In the genomic region with DNA sequence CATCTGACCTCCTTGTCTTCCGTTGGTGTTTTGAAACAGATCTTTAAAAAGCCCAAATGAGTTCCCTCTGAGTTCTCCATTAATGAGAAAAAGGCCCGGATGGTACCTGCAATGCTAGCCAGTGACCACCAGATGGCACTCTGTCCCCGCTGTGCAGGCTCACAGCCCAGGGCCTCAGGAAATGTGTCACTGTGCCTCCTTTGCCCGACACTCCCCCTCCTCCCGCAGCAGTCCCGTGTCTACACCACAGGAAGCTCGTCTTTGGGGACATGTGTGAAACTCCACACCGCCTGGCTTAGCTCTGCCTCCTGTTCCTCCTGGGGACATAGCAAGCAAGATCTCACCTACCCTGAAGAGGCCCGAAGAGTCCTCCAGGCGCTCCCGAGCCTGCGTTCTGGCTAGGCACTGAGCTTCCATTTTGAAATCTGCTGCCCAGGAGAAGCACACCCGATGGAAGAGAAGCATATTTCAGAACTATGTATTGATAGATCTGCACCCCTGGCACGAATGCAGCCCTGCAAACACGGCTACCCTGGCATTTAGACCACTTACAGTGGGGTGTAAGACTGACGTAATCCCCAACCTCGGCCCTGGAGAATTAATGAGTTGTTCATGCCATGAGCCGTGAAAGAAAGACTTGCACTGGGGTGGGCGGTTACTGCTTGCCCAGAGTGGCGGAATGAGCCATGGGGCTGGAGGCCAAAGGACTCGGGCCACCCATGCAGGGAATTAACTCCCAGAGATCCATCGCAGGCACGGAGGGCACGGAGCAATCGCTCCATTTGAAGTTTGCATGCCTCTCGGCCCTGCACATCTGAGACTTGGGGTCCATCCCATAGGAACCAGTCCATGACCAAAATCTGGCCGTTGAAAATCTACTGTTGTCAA, we compare ENCODE assay signal across 8 mouse cellular contexts. TPM values are rescaled to one million over a fixed set of nuclear protein-coding genes. Genes with fewer than 3 reads are reported as not detected.
A peak's percentile ranks its signal among the peaks of the same experiment; 100 is the strongest.
DNase-seq lines count a peak whose midpoint lies in the region; ATAC-seq and TF ChIP-seq lines count a peak whose summit lies in the region.

No protein-coding gene starts in this region.

- TF ChIP-seq POLR2A in limb, embryonic 14.5 days (IDR thresholded peaks at IDR 0.05; ENCODE audit: borderline replicate concordance, extremely low read depth, insufficient read depth, insufficient read length), result no peak

- peak; percentile 96 for ATAC-seq in embryonic facial prominence, embryonic 14.5 days (ENCODE audit: low read depth)
- ATAC-seq in limb, embryonic 14.5 days (ENCODE audit: low FRiP score, low read depth), result peak; percentile 89
- peak; percentile 91 for ATAC-seq in midbrain, postnatal 0 days (ENCODE audit: low FRiP score)

- TF ChIP-seq CTCF in midbrain, postnatal 0 days (IDR thresholded peaks at IDR 0.05), result peak; percentile 100

- H3K27ac ChIP-seq in embryonic facial prominence, embryonic 14.5 days (replicated peaks; ENCODE audit: low read depth, low read length), result peak overlapping the region; percentile 79
- H3K27ac ChIP-seq in limb, embryonic 14.5 days (replicated peaks; ENCODE audit: low read depth, low read length), result peak overlapping the region; percentile 87
- peak overlapping the region; percentile 82 for H3K27ac ChIP-seq in midbrain, postnatal 0 days (ENCODE audit: low read depth, low read length)

- WGBS in embryonic facial prominence, embryonic 14.5 days, result 19% methylated on average over 26 of the region's 27 CpGs
- 19% methylated on average over 27 of the region's 27 CpGs for WGBS in limb, embryonic 14.5 days
- WGBS in midbrain, postnatal 0 days, result 2% methylated on average over 27 of the region's 27 CpGs

- H3K9me3 ChIP-seq in embryonic facial prominence, embryonic 14.5 days (ENCODE audit: control insufficient read depth, low read length), result no peaks in the 10 kb centered on the region
- no peaks in the 10 kb centered on the region for H3K9me3 ChIP-seq in limb, embryonic 14.5 days (ENCODE audit: control insufficient read depth, low read length)
- no peaks in the 10 kb centered on the region for H3K9me3 ChIP-seq in midbrain, postnatal 0 days (ENCODE audit: low read length)

- DNase-seq in 3134 (ENCODE audit: extremely low read depth, insufficient read length, low spot score), result peak; percentile 77
- DNase-seq in adrenal gland, postnatal 4 days (ENCODE audit: low spot score in 2 of 2), result peak; percentile 70 to 89
- peak; percentile 94 for DNase-seq in embryonic facial prominence, embryonic 14.5 days (ENCODE audit: low spot score)
- peak; percentile 95 for DNase-seq in heart, adult 8-10 months (ENCODE audit: low spot score)
- DNase-seq in kidney, adult 9 months, result peak; percentile 96
- DNase-seq in limb, embryonic 14.5 days (ENCODE audit: low spot score), result peak; percentile 88
- peak; percentile 92 for DNase-seq in midbrain, postnatal 0 days (ENCODE audit: low spot score)
- peak; percentile 69 to 83 for DNase-seq in spleen, postnatal 14 days (ENCODE audit: low spot score in 2 of 2)

- peak overlapping the region; percentile 62 for H3K4me2 ChIP-seq in embryonic facial prominence, embryonic 14.5 days (ENCODE audit: low read depth, low read length)
- peak overlapping the region; percentile 66 for H3K4me2 ChIP-seq in limb, embryonic 14.5 days (replicated peaks; ENCODE audit: low read depth, low read length, severe bottlenecking)
- peak overlapping the region; percentile 52 for H3K4me2 ChIP-seq in midbrain, postnatal 0 days (ENCODE audit: low read depth, low read length, poor library complexity, severe bottlenecking)

- peak overlapping the region; percentile 34 for H3K4me3 ChIP-seq in embryonic facial prominence, embryonic 14.5 days (ENCODE audit: low read depth, low read length)
- peak overlapping the region; percentile 35 for H3K4me3 ChIP-seq in limb, embryonic 14.5 days (replicated peaks; ENCODE audit: low read length)
- peak overlapping the region; percentile 25 for H3K4me3 ChIP-seq in midbrain, postnatal 0 days (ENCODE audit: low read depth, low read length)

- H3K27me3 ChIP-seq in embryonic facial prominence, embryonic 14.5 days (replicated peaks; ENCODE audit: control insufficient read depth, insufficient read depth, low read length), result no peaks in the 10 kb centered on the region
- H3K27me3 ChIP-seq in limb, embryonic 14.5 days (ENCODE audit: control insufficient read depth, insufficient read depth, low read length), result no peaks in the 10 kb centered on the region
- no peaks in the 10 kb centered on the region for H3K27me3 ChIP-seq in midbrain, postnatal 0 days (ENCODE audit: insufficient read depth, low read length)

- peak overlapping the region; percentile 65 for H3K9ac ChIP-seq in embryonic facial prominence, embryonic 14.5 days (ENCODE audit: low read depth, low read length)
- H3K9ac ChIP-seq in limb, embryonic 14.5 days (ENCODE audit: low read depth, low read length, severe bottlenecking), result peak overlapping the region; percentile 56
- H3K9ac ChIP-seq in midbrain, postnatal 0 days (replicated peaks; ENCODE audit: low read length, poor library complexity, severe bottlenecking), result peak overlapping the region; percentile 54

- peaks cover 6% of the 10 kb centered on the region; the same call in 1 of the 2 replicates for H3K4me1 ChIP-seq in embryonic facial prominence, embryonic 14.5 days (ENCODE audit: control insufficient read depth, insufficient read depth, low read length)
- H3K4me1 ChIP-seq in limb, embryonic 14.5 days (ENCODE audit: control insufficient read depth, insufficient read depth, low read length), result peaks cover 15% of the 10 kb centered on the region
- H3K4me1 ChIP-seq in midbrain, postnatal 0 days (ENCODE audit: insufficient read depth, low read length), result peaks cover 9% of the 10 kb centered on the region

- H3K36me3 ChIP-seq in embryonic facial prominence, embryonic 14.5 days (ENCODE audit: control insufficient read depth, insufficient read depth, low read length), result no peaks in the 10 kb centered on the region
- no peaks in the 10 kb centered on the region for H3K36me3 ChIP-seq in limb, embryonic 14.5 days (ENCODE audit: control insufficient read depth, insufficient read depth, low read length)
- H3K36me3 ChIP-seq in midbrain, postnatal 0 days (ENCODE audit: insufficient read depth, low read length), result no peaks in the 10 kb centered on the region

RNA-seq across cellular contexts. Expression of gene Tarbp1, which starts 22.9 kb away (rescaled TPM):
- total RNA-seq in adrenal gland, postnatal 4 days (2021), result 10 to 100 TPM; 11.0 to 11.2 TPM
- 3.2 and 3.5 TPM in 2 replicates for polyA plus RNA-seq in embryonic facial prominence, embryonic 14.5 days (2014; fragmentation: Nextera tagmentation; extraction: Ambion mirVana)
- total RNA-seq in heart, adult 8-10 months (2022), result 1 to 10 TPM; 2.9 to 4.9 (median 3.5) TPM
- polyA plus RNA-seq in limb, embryonic 14.5 days (2012; rRNA removed), result 8.2 and 9.9 TPM in 2 replicates
- polyA plus RNA-seq in limb, embryonic 14.5 days (2014; fragmentation: Nextera tagmentation; extraction: Ambion mirVana), result 3.3 and 4.0 TPM in 2 replicates
- total RNA-seq in midbrain, postnatal 0 days (2014; rRNA removed), result 4.4 and 4.8 TPM in 2 replicates
- polyA plus RNA-seq in midbrain, postnatal 0 days (2015; fragmentation: Nextera tagmentation; extraction: Ambion mirVana), result 1.2 and 1.3 TPM in 2 replicates

Comparison
In these comparisons a context has a peak if more than half of its experiments do, and no peak if none do; other contexts are left out.
1. Peak in every context shown above with its lines: DNase-seq, ATAC-seq, H3K4me3 ChIP-seq and H3K27ac ChIP-seq.